In genomic region chr19:5609547-5610404, GRCm38 (mm10) we compare ENCODE assay signal across 8 mouse cellular contexts. TPM values are rescaled to one million over a fixed set of nuclear protein-coding genes. Genes with fewer than 3 reads are reported as not detected.
DNase-seq lines count a peak whose midpoint lies in the region; ATAC-seq and TF ChIP-seq lines count a peak whose summit lies in the region.

Gene Kat5, minus strand, starts transcription at chr19:5610237.

- peak within 1 kb of the TSS; percentile 71 to 77 (median 72) for H3K4me3 ChIP-seq in CH12.LX (replicated peaks in 1 of 3; ENCODE audit: low read depth in 2 of 3, low read length in 2 of 3, poor library complexity in 1 of 3)
- peak within 1 kb of the TSS; percentile 66 for H3K4me3 ChIP-seq in forebrain, embryonic 12.5 days (replicated peaks)
- peak within 1 kb of the TSS; percentile 85 for H3K4me3 ChIP-seq in heart, postnatal 0 days (ENCODE audit: low read depth, low read length)
- peak within 1 kb of the TSS; percentile 67 for H3K4me3 ChIP-seq in liver, embryonic 16.5 days (ENCODE audit: low read depth, low read length)
- peak within 1 kb of the TSS; percentile 58 for H3K4me3 ChIP-seq in neural tube, embryonic 13.5 days
- peak within 1 kb of the TSS; percentile 99 for H3K4me3 ChIP-seq in testis, adult 2 months (ENCODE audit: control insufficient read depth, low read depth, low read length)

- under 1% methylated on average over 55 of the region's 55 CpGs for WGBS in forebrain, embryonic 12.5 days
- under 1% methylated on average over 54 of the region's 55 CpGs for WGBS in heart, postnatal 0 days
- under 1% methylated on average over 55 of the region's 55 CpGs for WGBS in liver, embryonic 16.5 days (ENCODE audit: insufficient replicate concordance)
- WGBS in neural tube, embryonic 13.5 days = under 1% methylated on average over 53 of the region's 55 CpGs

- TF ChIP-seq EP300 in CH12.LX (IDR thresholded peaks at IDR 0.05; ENCODE audit: low read length) = no peak
- TF ChIP-seq EP300 in heart, postnatal 0 days (IDR thresholded peaks at IDR 0.05; ENCODE audit: low read depth) = 0 out of 2 replicates have a peak, but pooled peaks have one; percentile 58

- peak within 1 kb of the TSS; percentile 80 for H3K9ac ChIP-seq in CH12.LX (ENCODE audit: insufficient read depth, low read depth)
- H3K9ac ChIP-seq in forebrain, embryonic 12.5 days = peak within 1 kb of the TSS; percentile 73
- H3K9ac ChIP-seq in heart, postnatal 0 days (replicated peaks; ENCODE audit: low read depth, low read length) = peak within 1 kb of the TSS; percentile 84
- H3K9ac ChIP-seq in liver, embryonic 16.5 days (ENCODE audit: low read depth, low read length) = peak within 1 kb of the TSS; percentile 77
- peak within 1 kb of the TSS; percentile 85 for H3K9ac ChIP-seq in neural tube, embryonic 13.5 days

- H3K79me2 ChIP-seq in CH12.LX (replicated peaks; ENCODE audit: control insufficient read depth, extremely low read depth, insufficient read depth, poor library complexity, severe bottlenecking) = 0 out of 2 replicates have a peak, but pooled peaks cover 2% of the 10 kb centered on the region

- ATAC-seq in forebrain, embryonic 12.5 days (ENCODE audit: low FRiP score) = peak; percentile 94
- peak; percentile 90 for ATAC-seq in heart, postnatal 0 days (ENCODE audit: insufficient read depth, low read depth)
- peak; percentile 88 for ATAC-seq in liver, embryonic 16.5 days (ENCODE audit: low read depth)
- peak; percentile 93 for ATAC-seq in neural tube, embryonic 13.5 days (ENCODE audit: low read depth)

- H3K9me3 ChIP-seq in CH12.LX (replicated peaks; ENCODE audit: low read length) = no peaks in the 10 kb centered on the region
- H3K9me3 ChIP-seq in forebrain, embryonic 12.5 days = no peaks in the 10 kb centered on the region
- no peaks in the 10 kb centered on the region for H3K9me3 ChIP-seq in heart, postnatal 0 days (replicated peaks; ENCODE audit: control insufficient read depth, low read length)
- no peaks in the 10 kb centered on the region for H3K9me3 ChIP-seq in liver, embryonic 16.5 days (replicated peaks; ENCODE audit: control insufficient read depth, low read length)
- H3K9me3 ChIP-seq in neural tube, embryonic 13.5 days = no peaks in the 10 kb centered on the region

- TF ChIP-seq RAD21 in CH12.LX (IDR thresholded peaks at IDR 0.05; ENCODE audit: low read depth, low read length) = no peak

- DNase-seq in CH12.LX (ENCODE audit: extremely low read depth) = peak; percentile 90
- peak; percentile 79 for DNase-seq in c-Kit-positive CD71-positive TER-119-negative erythroid progenitor cells, embryonic 14.5 days (ENCODE audit: low read depth)
- peak; percentile 91 for DNase-seq in heart, postnatal 0 days (ENCODE audit: low spot score)
- peak; percentile 95 to 96 for DNase-seq in kidney, postnatal 4 days

- no peaks in the 10 kb centered on the region for H3K27me3 ChIP-seq in CH12.LX (replicated peaks)
- H3K27me3 ChIP-seq in forebrain, embryonic 12.5 days = peaks cover 8% of the 10 kb centered on the region; the same call in 1 of the 2 replicates
- H3K27me3 ChIP-seq in heart, postnatal 0 days (ENCODE audit: control insufficient read depth, insufficient read depth, low read length) = no peaks in the 10 kb centered on the region
- no peaks in the 10 kb centered on the region for H3K27me3 ChIP-seq in liver, embryonic 16.5 days (ENCODE audit: control insufficient read depth, insufficient read depth, low read depth, low read length)
- peaks cover 9% of the 10 kb centered on the region; the same call in 1 of the 2 replicates for H3K27me3 ChIP-seq in neural tube, embryonic 13.5 days
- H3K27me3 ChIP-seq in testis, adult 2 months (ENCODE audit: control insufficient read depth, insufficient read depth, low read length) = no peaks in the 10 kb centered on the region

- peaks cover 10 to 22% of the 10 kb centered on the region in 2 experiments for H3K4me1 ChIP-seq in CH12.LX (ENCODE audit: control insufficient read depth in 1 of 2, insufficient read depth in 2 of 2)
- H3K4me1 ChIP-seq in forebrain, embryonic 12.5 days = peaks cover 22% of the 10 kb centered on the region
- H3K4me1 ChIP-seq in heart, postnatal 0 days (ENCODE audit: control insufficient read depth, insufficient read depth) = peaks cover 12% of the 10 kb centered on the region
- peaks cover 34% of the 10 kb centered on the region for H3K4me1 ChIP-seq in liver, embryonic 16.5 days (ENCODE audit: control insufficient read depth, low read depth, low read length)
- H3K4me1 ChIP-seq in neural tube, embryonic 13.5 days (replicated peaks) = peaks cover 31% of the 10 kb centered on the region
- H3K4me1 ChIP-seq in testis, adult 2 months (ENCODE audit: control insufficient read depth, insufficient read depth, low read length) = peaks cover 7% of the 10 kb centered on the region

- peak in 1 of 2 experiments; percentile 43; a peak in 2 of 4 replicates for TF ChIP-seq CTCF in CH12.LX (conservative IDR thresholded peaks at IDR 0.05 in 1 of 2, IDR thresholded peaks at IDR 0.05 in 1 of 2; ENCODE audit: low read depth in 2 of 2, low read length in 2 of 2)
- TF ChIP-seq CTCF in heart, postnatal 0 days (IDR thresholded peaks at IDR 0.05; ENCODE audit: low read depth) = no peak
- no peak for TF ChIP-seq CTCF in testis, adult 2 months (IDR thresholded peaks at IDR 0.05; ENCODE audit: control insufficient read depth, insufficient read depth, insufficient replicate concordance, low read depth, low read length)

- in situ Hi-C loops in CH12.LX (cut with MboI; ENCODE audit: low pct_ligation_motif_present, low pct_unique_long_range_greater_than_20kb, low sequenced_read_pairs) = no loop called here

- TF ChIP-seq POLR2A in CH12.LX (IDR thresholded peaks at IDR 0.05; ENCODE audit: low read depth, low read length) = peak; percentile 69
- TF ChIP-seq POLR2A in testis, adult 2 months (IDR thresholded peaks at IDR 0.05; ENCODE audit: control insufficient read depth, low read depth, low read length) = peak; percentile 69

- peak within 1 kb of the TSS; percentile 82 for H3K4me2 ChIP-seq in CH12.LX (ENCODE audit: insufficient read depth, low read depth, poor library complexity, severe bottlenecking)
- peak within 1 kb of the TSS; percentile 70 for H3K4me2 ChIP-seq in forebrain, embryonic 12.5 days
- H3K4me2 ChIP-seq in heart, postnatal 0 days (ENCODE audit: low read depth, low read length) = peak within 1 kb of the TSS; percentile 58
- peak within 1 kb of the TSS; percentile 83 for H3K4me2 ChIP-seq in liver, embryonic 16.5 days (ENCODE audit: low read depth, low read length)
- H3K4me2 ChIP-seq in neural tube, embryonic 13.5 days = peak within 1 kb of the TSS; percentile 76

- H3K36me3 ChIP-seq in CH12.LX (replicated peaks in 1 of 2; ENCODE audit: control insufficient read depth in 1 of 2, insufficient read depth in 1 of 2, low read length in 1 of 2) = peaks cover 37 to 43% of the 10 kb centered on the region in 2 experiments
- H3K36me3 ChIP-seq in forebrain, embryonic 12.5 days (replicated peaks) = peaks cover 41% of the 10 kb centered on the region
- H3K36me3 ChIP-seq in heart, postnatal 0 days (replicated peaks; ENCODE audit: control insufficient read depth, insufficient read depth, low read length) = peaks cover 35% of the 10 kb centered on the region
- peaks cover 17% of the 10 kb centered on the region for H3K36me3 ChIP-seq in liver, embryonic 16.5 days (ENCODE audit: control insufficient read depth, insufficient read depth)
- peaks cover 42% of the 10 kb centered on the region for H3K36me3 ChIP-seq in neural tube, embryonic 13.5 days
- H3K36me3 ChIP-seq in testis, adult 2 months (ENCODE audit: control insufficient read depth, insufficient read depth, low read length) = peaks cover 6% of the 10 kb centered on the region

- H3K27ac ChIP-seq in CH12.LX (ENCODE audit: insufficient read depth, low read depth) = peak within 1 kb of the TSS; percentile 91
- peak within 1 kb of the TSS; percentile 97 for H3K27ac ChIP-seq in forebrain, embryonic 12.5 days
- H3K27ac ChIP-seq in heart, postnatal 0 days (ENCODE audit: low read depth) = peak within 1 kb of the TSS; percentile 96
- peak within 1 kb of the TSS; percentile 81 for H3K27ac ChIP-seq in liver, embryonic 16.5 days (ENCODE audit: low read length)
- H3K27ac ChIP-seq in neural tube, embryonic 13.5 days (replicated peaks) = peak within 1 kb of the TSS; percentile 98
- H3K27ac ChIP-seq in testis, adult 2 months (ENCODE audit: control insufficient read depth, insufficient read depth, low read depth, low read length) = peak within 1 kb of the TSS; percentile 99

- dilution Hi-C loops in CH12.LX (cut with MboI; ENCODE audit: extremely low pct_ligation_motif_present, extremely low pct_unique_long_range_greater_than_20kb, low sequenced_read_pairs) = no loop called here

TF ChIP-seq in CH12.LX, 34 proteins besides CTCF, POLR2A, EP300 and RAD21 (continues in another document):
- TF ChIP-seq SMC3 (IDR thresholded peaks at IDR 0.05; ENCODE audit: low read depth, low read length) (peak; percentile 35), KAT2A (IDR thresholded peaks at IDR 0.05; ENCODE audit: insufficient replicate concordance, low read length) (peak; percentile 79; the same call in 1 of the 2 replicates), JUND (conservative IDR thresholded peaks at IDR 0.05; ENCODE audit: low read depth, low read length) (no peak), NELFE (IDR thresholded peaks at IDR 0.05; ENCODE audit: low read depth, low read length) (peak; percentile 67), MAFK (IDR thresholded peaks at IDR 0.05; ENCODE audit: insufficient replicate concordance, low read length) (no peak), E2F4 (IDR thresholded peaks at IDR 0.05; ENCODE audit: insufficient replicate concordance, low read depth, low read length) (no peak), BHLHE40 (IDR thresholded peaks at IDR 0.05; ENCODE audit: low read depth, low read length) (peak; percentile 88), MXI1 (IDR thresholded peaks at IDR 0.05; ENCODE audit: low read depth, low read length) (peak; percentile 42; the same call in 1 of the 2 replicates), CHD2 (IDR thresholded peaks at IDR 0.05; ENCODE audit: low read length) (peak; percentile 73), NRF1 (IDR thresholded peaks at IDR 0.05; ENCODE audit: low read depth, low read length) (peak; percentile 46), MAX (IDR thresholded peaks at IDR 0.05; ENCODE audit: low read length) (peak; percentile 95), MAZ (IDR thresholded peaks at IDR 0.05; ENCODE audit: low read depth, low read length) (peak; percentile 85; the same call in 1 of the 2 replicates)

RNA-seq across cellular contexts. Expression of gene Kat5, which starts in this region (rescaled TPM):
- 44.9 and 46.5 TPM in 2 replicates for total RNA-seq in CH12.LX (2012; rRNA removed)
- total RNA-seq in CH12.LX (2014; rRNA removed) = 75.4 and 106 TPM in 2 replicates
- polyA plus RNA-seq in CH12.LX (2012; ENCODE audit: insufficient read length, low read depth) = 50.1 and 62.8 TPM in 2 replicates
- polyA plus RNA-seq in forebrain, embryonic 12.5 days (2016; fragmentation: Nextera tagmentation; extraction: Ambion mirVana) = 65.7 and 77.2 TPM in 2 replicates
- 55.4 and 164 TPM in 2 replicates for total RNA-seq in heart, postnatal 0 days (2014; rRNA removed; ENCODE audit: low replicate concordance)
- polyA plus RNA-seq in heart, postnatal 0 days (2015; fragmentation: Nextera tagmentation; extraction: Ambion mirVana) = 27.0 and 29.7 TPM in 2 replicates
- polyA plus RNA-seq in liver, embryonic 16.5 days (2015; fragmentation: Nextera tagmentation; extraction: Ambion mirVana) = 15.9 and 16.4 TPM in 2 replicates
- polyA plus RNA-seq in neural tube, embryonic 13.5 days (2015; fragmentation: Nextera tagmentation; extraction: Ambion mirVana) = 72.3 and 77.2 TPM in 2 replicates
- polyA plus RNA-seq in testis, adult 2 months (2012; rRNA removed) = 108 and 120 TPM in 2 replicates

Comparison
In these comparisons a context has a peak if more than half of its experiments do, and no peak if none do; other contexts are left out.
1. Peak in every context shown above with its lines: DNase-seq, ATAC-seq, H3K4me3 ChIP-seq and H3K27ac ChIP-seq.